ENCODE assay signal across 9 mouse cellular contexts in genomic region chr6:31159240-31159639, GRCm38 (mm10).
DNase-seq lines count a peak whose midpoint lies in the region; ATAC-seq lines count a peak whose summit lies in the region.
"Had no signal": no experiment of that assay in that cellular context is flagged by ENCODE, and none has a peak within 500 bp of the region (broad histone marks: within the 10 kb centered on the region; RNA-seq: fewer than 3 reads in every experiment).

No protein-coding gene starts in this region.

- no peak overlapping the region for H3K4me3 ChIP-seq in forebrain, embryonic 13.5 days
- no peak overlapping the region for H3K4me3 ChIP-seq in forebrain, embryonic 11.5 days (ENCODE audit: low read depth, low read length)
- H3K4me3 ChIP-seq in lung, embryonic 16.5 days (ENCODE audit: low read length) = no peak overlapping the region
- H3K4me3 ChIP-seq: embryonic facial prominence, embryonic 13.5 days had no signal

- no peaks in the 10 kb centered on the region for H3K27me3 ChIP-seq in forebrain, embryonic 13.5 days
- H3K27me3 ChIP-seq in forebrain, embryonic 11.5 days (ENCODE audit: control insufficient read depth, insufficient read depth, low read length) = no peaks in the 10 kb centered on the region
- H3K27me3 ChIP-seq in lung, embryonic 16.5 days (ENCODE audit: control insufficient read depth, insufficient read depth, low read depth, low read length) = no peaks in the 10 kb centered on the region
- H3K27me3 ChIP-seq: embryonic facial prominence, embryonic 13.5 days had no signal

- H3K9me3 ChIP-seq in forebrain, embryonic 13.5 days (replicated peaks) = no peaks in the 10 kb centered on the region
- no peaks in the 10 kb centered on the region for H3K9me3 ChIP-seq in forebrain, embryonic 11.5 days (ENCODE audit: control insufficient read depth, low read length)
- H3K9me3 ChIP-seq in lung, embryonic 16.5 days (ENCODE audit: control insufficient read depth, low read length) = no peaks in the 10 kb centered on the region
- H3K9me3 ChIP-seq: embryonic facial prominence, embryonic 13.5 days had no signal

- peak overlapping the region; percentile 15; the same call in 1 of the 2 replicates for H3K27ac ChIP-seq in forebrain, embryonic 13.5 days
- no peak overlapping the region for H3K27ac ChIP-seq in forebrain, embryonic 11.5 days (ENCODE audit: low read depth, low read length)
- H3K27ac ChIP-seq in lung, embryonic 16.5 days (ENCODE audit: low read length) = peak overlapping the region; percentile 59
- H3K27ac ChIP-seq: embryonic facial prominence, embryonic 13.5 days had no signal

- no peak overlapping the region for H3K4me2 ChIP-seq in forebrain, embryonic 13.5 days
- no peak overlapping the region for H3K4me2 ChIP-seq in forebrain, embryonic 11.5 days (ENCODE audit: low read depth, low read length, severe bottlenecking)
- no peak overlapping the region; the same call in 1 of the 2 replicates for H3K4me2 ChIP-seq in lung, embryonic 16.5 days (ENCODE audit: low read depth, low read length)
- H3K4me2 ChIP-seq: embryonic facial prominence, embryonic 13.5 days had no signal

- ATAC-seq in forebrain, embryonic 13.5 days = no peak
- ATAC-seq in forebrain, embryonic 11.5 days (replicated peaks; ENCODE audit: low FRiP score) = no peak
- peak; percentile 63; the same call in 1 of the 2 replicates for ATAC-seq in lung, embryonic 16.5 days (ENCODE audit: low read depth)

- no peak for DNase-seq in forebrain, embryonic 11.5 days (ENCODE audit: low spot score)
- peak; percentile 47 for DNase-seq in urinary bladder, postnatal 14 days (ENCODE audit: low spot score)
- DNase-seq in urinary bladder, postnatal 10 days (ENCODE audit: low spot score) = no peak
- peak; percentile 33 for DNase-seq in thymus, postnatal 14 days
- DNase-seq in cerebellum, adult 11-12 months = no peak
- DNase-seq in gastrocnemius, postnatal 36 days = no peak

- no peaks in the 10 kb centered on the region for H3K36me3 ChIP-seq in forebrain, embryonic 13.5 days (ENCODE audit: poor library complexity, severe bottlenecking)
- no peaks in the 10 kb centered on the region for H3K36me3 ChIP-seq in forebrain, embryonic 11.5 days (ENCODE audit: control insufficient read depth, insufficient read depth, low read length)
- H3K36me3 ChIP-seq in lung, embryonic 16.5 days (ENCODE audit: control insufficient read depth, insufficient read depth, low read length) = no peaks in the 10 kb centered on the region
- H3K36me3 ChIP-seq: embryonic facial prominence, embryonic 13.5 days had no signal

- WGBS in forebrain, embryonic 13.5 days = 32% methylated on average over 8 of the region's 8 CpGs
- WGBS in forebrain, embryonic 11.5 days = 56% methylated on average over 8 of the region's 8 CpGs
- 26% methylated on average over 8 of the region's 8 CpGs for WGBS in lung, embryonic 16.5 days

- H3K4me1 ChIP-seq in forebrain, embryonic 13.5 days = peaks cover 47% of the 10 kb centered on the region
- H3K4me1 ChIP-seq in forebrain, embryonic 11.5 days (replicated peaks; ENCODE audit: control insufficient read depth, insufficient read depth, low read length) = peaks cover 12% of the 10 kb centered on the region; the same call in 1 of the 2 replicates
- peaks cover 19% of the 10 kb centered on the region for H3K4me1 ChIP-seq in lung, embryonic 16.5 days (replicated peaks; ENCODE audit: control insufficient read depth, insufficient read depth, low read length)

- H3K9ac ChIP-seq in forebrain, embryonic 13.5 days = no peak overlapping the region
- no peak overlapping the region for H3K9ac ChIP-seq in forebrain, embryonic 11.5 days (ENCODE audit: low read length)
- peak overlapping the region; percentile 46 for H3K9ac ChIP-seq in lung, embryonic 16.5 days (ENCODE audit: low read length)
- H3K9ac ChIP-seq: embryonic facial prominence, embryonic 13.5 days had no signal

- intact Hi-C loops in gastrocnemius, postnatal 36 days (cut with DNase I) = loop anchor here (5.0 kb wide), 1 partner anchor 82 kb away; no protein-coding TSS in a partner anchor

Comparison
In these comparisons a context has a peak if more than half of its experiments do, and no peak if none do; other contexts are left out.
1. DNase-seq: peak in urinary bladder, postnatal 14 days (single experiment) and thymus, postnatal 14 days (single experiment); none in forebrain, embryonic 11.5 days (single experiment), urinary bladder, postnatal 10 days (single experiment), cerebellum, adult 11-12 months (single experiment) and gastrocnemius, postnatal 36 days (0 of 2).